Mouse (Mus musculus) liver, embryonic 16.5 days (tissue): ENCODE results near the gene Thra. TPM values are rescaled to one million over a fixed set of nuclear protein-coding genes. Genes with fewer than 3 reads are reported as not detected.
"Not testable (repeated sequence)": the region's sequence is repeated elsewhere in the genome, so short reads cannot be mapped to it uniquely, and the experiment has no call there.

Source experiments
- ATAC-seq: fragments of 200-750 bp; cut with Nextera tagmentation; 2 replicates; pipeline ENCODE4 v1.8.0; 2017; ENCODE audit warnings: low read depth, mild to moderate bottlenecking, moderate number of reproducible peaks, moderate library complexity
- H3K27ac ChIP-seq: fragments of 300-500 bp; sonication (generic); 2 replicates; pipeline ENCODE4 v1.5.1; 2014; ENCODE audit warnings: mild to moderate bottlenecking, low read length
- H3K27me3 ChIP-seq: fragments of 300-500 bp; sonication (generic); 2 replicates; pipeline ENCODE4 v1.6.1; 2014; ENCODE audit warnings: low read depth, low read length, mixed read lengths; ENCODE audit not compliant: control insufficient read depth, insufficient read depth
- H3K36me3 ChIP-seq: fragments of 300-500 bp; sonication (generic); 2 replicates; pipeline ENCODE4 v1.6.1; 2014; ENCODE audit warnings: mild to moderate bottlenecking; ENCODE audit not compliant: control insufficient read depth, insufficient read depth
- H3K4me1 ChIP-seq: fragments of 300-500 bp; sonication (generic); 2 replicates; pipeline ENCODE4 v1.6.1; 2014; ENCODE audit warnings: low read depth, low read length, mixed read lengths; ENCODE audit not compliant: control insufficient read depth
- H3K4me2 ChIP-seq: fragments of 300-500 bp; sonication (generic); 2 replicates; pipeline ENCODE4 v1.6.1; 2014; ENCODE audit warnings: low read depth, low read length, mixed read lengths
- H3K4me3 ChIP-seq: fragments of 300-500 bp; sonication (generic); 2 replicates; pipeline ENCODE4 v1.5.1; 2014; ENCODE audit warnings: low read depth, mild to moderate bottlenecking, low read length
- H3K9ac ChIP-seq: fragments of 300-500 bp; sonication (generic); 2 replicates; pipeline ENCODE4 v1.6.1; 2014; ENCODE audit warnings: low read depth, low read length
- H3K9me3 ChIP-seq: fragments of 300-500 bp; sonication (generic); replicated peaks from 2 replicates; pipeline ENCODE4 v1.6.1; 2016; ENCODE audit warnings: low read length; ENCODE audit not compliant: control insufficient read depth
- WGBS: fragments of 180-500 bp; shearing (Covaris S2); extraction: QIAGEN DNeasy Blood & Tissue Kit; methylation state at CpG from one replicate; pipeline ENCODE4 v1.1.7; 2014; ENCODE audit not compliant: insufficient replicate concordance; 5-methylcytosine and 5-hydroxymethylcytosine counted together
- polyA plus RNA-seq: library from polyadenylated mRNA; unstranded; fragments of >200 nt; fragmentation: Nextera tagmentation; extraction: Ambion mirVana; gene quantifications from 2 replicates; pipeline ENCODE4 v1.2.1, GENCODE M21; 2015

Thra gene
- polyA plus RNA-seq, 1 experiment from 2014 or later, result 7.7 TPM

DNA sequence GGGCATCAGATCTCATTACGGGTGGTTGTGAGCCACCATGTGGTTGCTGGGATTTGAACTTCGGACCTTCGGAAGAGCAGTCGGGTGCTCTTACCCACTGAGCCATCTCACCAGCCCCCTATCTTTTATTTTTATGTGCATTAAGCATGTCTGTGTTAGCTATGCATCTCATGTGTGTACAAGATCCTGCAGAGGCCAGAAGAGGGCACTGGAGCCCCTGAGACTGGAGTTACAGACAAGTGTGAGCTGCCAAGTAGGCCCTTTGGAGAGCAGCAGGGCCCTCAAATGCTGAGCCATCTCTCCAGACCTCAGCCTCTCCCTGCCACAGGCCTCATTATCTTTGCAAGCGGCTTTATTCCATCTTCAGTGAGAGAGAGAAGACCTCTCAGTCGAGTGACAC is 28.4 kb upstream of the Thra start:
- peaks cover 20% of the 10 kb centered on the region for H3K4me1 ChIP-seq
- H3K27ac ChIP-seq, ATAC-seq, H3K9ac ChIP-seq, H3K9me3 ChIP-seq, H3K36me3 ChIP-seq, H3K27me3 ChIP-seq, H3K4me2 ChIP-seq, H3K4me3 ChIP-seq: not testable (repeated sequence)
- WGBS, result 73% methylated on average over 5 of the region's 6 CpGs

DNA sequence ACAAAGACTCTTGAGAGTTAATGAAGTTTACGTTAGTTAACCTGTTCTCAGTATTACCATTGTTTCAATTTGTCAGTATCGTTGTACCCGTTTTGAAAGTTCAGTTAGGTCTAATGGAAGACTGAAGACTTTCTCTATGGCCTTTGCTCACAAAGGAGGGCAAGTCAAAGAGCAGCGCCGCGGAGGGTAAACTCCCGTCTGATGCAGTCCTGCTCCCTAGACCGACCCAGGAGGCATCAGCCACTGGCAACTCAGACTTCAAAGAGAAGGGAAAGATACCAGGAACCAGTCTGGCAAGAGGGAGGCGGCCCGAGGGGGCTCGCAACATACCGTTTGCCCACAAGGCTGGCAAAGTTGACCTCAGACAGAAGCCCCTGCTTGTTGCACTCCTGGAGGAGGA is 26.7 kb upstream of the Thra start:
- WGBS, result 73% methylated on average over 12 of the region's 12 CpGs

DNA sequence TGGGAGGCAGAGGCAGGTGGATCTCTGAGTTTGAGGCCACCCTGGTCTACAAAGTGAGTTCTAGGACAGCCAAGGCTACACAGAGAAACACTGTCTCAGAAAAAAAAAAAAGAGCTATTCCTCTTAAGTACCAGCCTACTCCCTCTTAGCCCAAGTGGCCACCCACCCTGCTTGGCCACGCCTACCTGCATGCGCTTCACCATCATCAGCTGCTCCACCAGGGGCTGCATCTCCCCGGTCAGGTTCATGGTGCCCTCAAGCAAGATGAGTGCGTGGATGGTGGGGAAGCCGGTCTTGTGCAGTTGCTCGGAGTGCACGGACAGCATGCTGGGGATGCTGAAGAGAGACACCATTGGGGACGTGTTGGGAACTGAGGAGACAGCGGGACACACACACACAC is 24.5 kb upstream of the Thra start:
- Histone ChIP-seq H3K4me2 (no peak overlapping the region), H3K9ac (no peak overlapping the region), H3K27ac (no peak overlapping the region), H3K36me3 (peaks cover 4% of the 10 kb centered on the region; the same call in 1 of the 2 replicates), H3K4me3 (no peak overlapping the region), H3K27me3 (no peaks in the 10 kb centered on the region), H3K9me3 (no peaks in the 10 kb centered on the region), H3K4me1 (peaks cover 8% of the 10 kb centered on the region)
- no peak for ATAC-seq
- 82% methylated on average over 9 of the region's 9 CpGs for WGBS

More for the DNA sequence above, 26.7 kb upstream of the Thra start:
- H3K4me3 ChIP-seq, result no peak overlapping the region
- H3K9me3 ChIP-seq, result no peaks in the 10 kb centered on the region
- ATAC-seq, result no peak
- no peak overlapping the region for H3K27ac ChIP-seq
- no peaks in the 10 kb centered on the region for H3K27me3 ChIP-seq
- no peak overlapping the region for H3K4me2 ChIP-seq
- H3K36me3 ChIP-seq, result peaks cover 4% of the 10 kb centered on the region; the same call in 1 of the 2 replicates
- peaks cover 22% of the 10 kb centered on the region for H3K4me1 ChIP-seq
- H3K9ac ChIP-seq, result no peak overlapping the region

DNA sequence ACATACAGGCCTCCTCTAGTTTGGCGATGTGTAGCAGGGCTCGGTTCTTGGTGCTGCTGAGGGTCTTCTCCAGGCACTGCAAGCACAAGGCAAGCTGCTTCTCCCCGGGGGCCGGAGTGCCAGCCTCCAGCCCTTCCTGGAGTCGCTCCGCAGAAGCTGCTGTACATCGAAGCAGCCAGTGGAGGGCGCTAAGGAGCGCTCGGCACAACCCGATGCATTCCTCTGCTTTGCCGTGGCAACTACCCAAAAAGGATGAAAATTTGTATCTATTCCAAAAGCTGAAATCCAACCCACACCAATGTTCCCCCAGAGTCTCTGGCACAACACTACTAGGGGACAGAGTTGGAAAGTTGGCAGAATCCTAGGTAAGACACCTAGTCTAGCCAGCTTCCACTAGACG is 22.5 kb upstream of the Thra start:
- no peaks in the 10 kb centered on the region for H3K27me3 ChIP-seq
- no peak overlapping the region for H3K4me2 ChIP-seq
- no peak overlapping the region for H3K9ac ChIP-seq
- no peak overlapping the region for H3K27ac ChIP-seq
- WGBS, result 26% methylated on average over 13 of the region's 13 CpGs
- ATAC-seq, result no peak
- no peak overlapping the region for H3K4me3 ChIP-seq
- peaks cover 6% of the 10 kb centered on the region; the same call in 1 of the 2 replicates for H3K4me1 ChIP-seq
- H3K9me3 ChIP-seq, result no peaks in the 10 kb centered on the region
- peaks cover 4% of the 10 kb centered on the region; the same call in 1 of the 2 replicates for H3K36me3 ChIP-seq

DNA sequence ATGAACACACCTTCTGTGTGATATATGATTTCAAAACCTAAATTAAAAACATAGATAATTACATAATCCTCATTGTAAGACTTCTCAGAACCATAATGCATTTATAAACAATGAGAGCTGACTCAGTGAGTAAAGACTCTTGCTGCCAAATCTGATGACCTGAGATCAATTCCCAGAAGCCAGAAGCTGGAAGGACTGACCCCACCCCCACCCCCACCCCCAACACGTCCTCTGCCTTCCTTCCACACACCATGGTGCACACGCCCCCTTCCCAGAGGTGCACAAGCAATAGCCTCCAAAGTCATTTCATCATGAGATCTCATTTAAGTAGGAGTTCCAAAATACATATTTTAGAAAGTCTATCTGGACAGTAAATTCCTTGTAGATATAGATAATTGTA is 19.7 kb upstream of the Thra start:
- no peak overlapping the region for H3K27ac ChIP-seq
- no peak overlapping the region for H3K4me2 ChIP-seq
- no peaks in the 10 kb centered on the region for H3K27me3 ChIP-seq
- H3K9me3 ChIP-seq, result no peaks in the 10 kb centered on the region
- ATAC-seq, result no peak
- no peak overlapping the region for H3K9ac ChIP-seq
- 53% methylated on average over 2 of the region's 2 CpGs for WGBS
- peaks cover 6% of the 10 kb centered on the region; the same call in 1 of the 2 replicates for H3K4me1 ChIP-seq
- no peak overlapping the region for H3K4me3 ChIP-seq
- peaks cover 4% of the 10 kb centered on the region; the same call in 1 of the 2 replicates for H3K36me3 ChIP-seq

DNA sequence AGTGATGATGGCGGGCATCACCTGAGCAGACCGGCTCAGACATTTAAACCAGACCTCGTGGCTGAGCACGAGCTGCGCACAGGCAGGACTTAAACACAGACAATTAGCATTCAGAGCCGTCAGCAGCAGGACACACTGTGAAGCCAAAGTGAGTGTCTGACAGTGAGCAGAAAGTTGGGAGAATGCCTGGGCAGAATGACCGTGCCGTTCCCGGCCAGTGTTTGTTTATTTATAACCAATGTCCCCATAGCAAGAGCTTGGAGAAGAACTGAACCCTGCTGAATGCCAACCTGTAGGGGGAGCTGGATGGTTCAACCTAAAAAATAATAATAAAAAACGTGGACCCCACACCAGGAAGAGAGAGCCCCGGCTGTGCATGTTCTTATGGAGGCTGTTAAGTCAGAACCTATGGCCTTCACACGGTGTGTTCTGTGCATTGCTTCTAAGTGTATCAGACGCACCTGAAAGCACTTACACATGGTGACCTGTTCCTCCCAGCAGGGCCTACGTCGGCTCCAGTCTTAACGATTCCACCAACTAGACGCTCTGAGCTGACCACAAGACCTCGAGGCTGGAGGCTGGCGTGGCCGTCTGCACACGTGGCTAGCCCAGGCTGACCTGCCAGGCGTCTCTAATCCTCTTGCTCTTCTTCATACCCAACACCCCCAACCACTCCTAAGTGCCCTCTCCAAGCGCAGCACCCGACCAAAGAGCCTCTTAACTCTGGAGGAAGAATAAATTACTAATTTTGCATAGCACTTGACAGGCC is 18.8 kb upstream of the Thra start:
- no peaks in the 10 kb centered on the region for H3K27me3 ChIP-seq
- no peak overlapping the region for H3K4me2 ChIP-seq
- H3K9ac ChIP-seq, result no peak overlapping the region
- 72% methylated on average over 24 of the region's 24 CpGs for WGBS
- peaks cover 6% of the 10 kb centered on the region; the same call in 1 of the 2 replicates for H3K4me1 ChIP-seq
- H3K36me3 ChIP-seq, result peaks cover 4% of the 10 kb centered on the region; the same call in 1 of the 2 replicates
- ATAC-seq, result no peak
- no peak overlapping the region for H3K4me3 ChIP-seq
- H3K9me3 ChIP-seq, result no peaks in the 10 kb centered on the region
- no peak overlapping the region for H3K27ac ChIP-seq

DNA sequence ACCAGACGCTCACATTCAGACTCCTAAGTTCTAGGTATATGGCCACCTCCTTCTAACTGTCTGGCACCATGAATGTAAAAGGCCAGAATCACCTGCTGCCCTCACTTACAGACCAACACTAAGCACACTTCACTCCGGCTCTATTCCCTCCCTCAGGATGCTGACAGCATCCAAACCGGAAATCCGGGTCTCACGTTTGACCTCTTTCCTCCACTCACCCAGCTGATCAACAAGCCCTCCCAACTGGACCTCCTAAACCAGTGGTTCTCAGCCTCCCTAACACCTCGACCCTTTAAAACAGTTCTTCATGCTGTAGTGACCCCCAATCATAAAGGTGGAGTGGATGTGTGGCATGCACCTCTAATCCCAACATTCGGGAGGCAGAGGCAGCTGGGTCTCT is 17.3 kb upstream of the Thra start:
- Histone ChIP-seq H3K4me1 (peaks cover 4% of the 10 kb centered on the region), H3K9ac (no peak overlapping the region), H3K27ac (no peak overlapping the region), H3K4me2 (no peak overlapping the region), H3K9me3 (no peaks in the 10 kb centered on the region), H3K4me3 (no peak overlapping the region), H3K27me3 (no peaks in the 10 kb centered on the region), H3K36me3 (no peaks in the 10 kb centered on the region; the same call in 1 of the 2 replicates)
- 67% methylated on average over 7 of the region's 7 CpGs for WGBS
- no peak for ATAC-seq

DNA sequence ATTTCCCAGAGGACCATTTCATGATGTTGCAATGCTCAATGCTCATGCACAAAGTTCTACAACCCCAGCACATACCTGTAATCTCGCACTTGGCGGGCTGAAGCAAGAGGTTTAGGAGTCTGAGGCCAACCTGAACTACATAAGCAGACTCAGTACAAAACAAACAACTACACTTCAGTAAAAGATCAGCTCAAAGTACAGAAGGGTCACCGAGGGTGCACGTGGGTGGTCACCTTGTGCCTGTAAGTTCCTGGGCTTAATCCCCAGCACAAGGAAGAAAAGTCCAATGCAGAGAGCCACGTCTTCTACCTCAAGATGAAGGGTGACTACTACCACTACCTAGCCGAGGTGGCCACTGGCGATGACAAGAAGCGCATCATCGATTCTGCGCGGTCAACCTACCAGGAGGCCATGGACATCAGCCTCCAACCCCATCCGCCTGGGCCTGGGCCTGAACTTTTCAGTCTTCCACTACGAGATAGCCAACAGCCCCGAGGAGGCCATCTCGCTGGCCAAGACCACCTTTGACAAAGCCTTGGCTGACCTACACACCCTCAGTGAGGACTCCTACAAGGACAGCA is 14.4 kb upstream of the Thra start:
- no peak for ATAC-seq
- Histone ChIP-seq H3K4me1 (peaks cover 9% of the 10 kb centered on the region), H3K4me3 (no peak overlapping the region), H3K4me2 (no peak overlapping the region), H3K27me3 (no peaks in the 10 kb centered on the region), H3K27ac (no peak overlapping the region), H3K9ac (no peak overlapping the region), H3K9me3 (no peaks in the 10 kb centered on the region), H3K36me3 (no peaks in the 10 kb centered on the region; the same call in 1 of the 2 replicates)
- WGBS, result 83% methylated on average over 15 of the region's 15 CpGs

DNA sequence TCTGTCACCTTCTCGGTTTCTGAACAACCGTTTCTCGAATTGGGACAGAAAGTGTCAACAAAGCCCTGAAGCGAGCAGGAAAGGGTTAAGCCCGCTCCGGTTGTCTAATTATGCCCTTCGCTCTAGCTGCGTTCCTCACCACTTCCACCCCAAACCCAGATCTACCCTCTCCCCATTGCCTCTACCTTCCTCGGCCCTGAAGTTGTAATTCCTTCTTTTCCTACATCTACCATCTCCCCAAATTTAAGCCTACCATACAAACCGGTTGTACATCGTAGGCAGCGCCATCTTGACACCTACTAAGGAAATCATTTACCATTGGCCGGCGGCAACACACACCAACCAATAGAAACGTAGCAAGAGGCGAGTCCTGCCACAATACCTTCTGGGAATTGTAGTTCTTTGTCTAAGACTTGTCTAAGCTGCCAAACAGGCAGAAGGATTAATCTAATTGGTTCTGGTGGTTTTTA is 11.3 kb upstream of the Thra start, which contains the start of gene Med24:
Gene Med24 (minus strand): TSS at position 317 of the 470 bp plus-strand sequence.
- under 1% methylated on average over 16 of the region's 16 CpGs for WGBS
- peak within 1 kb of the TSS; percentile 73 for H3K9ac ChIP-seq
- H3K27me3 ChIP-seq, result no peaks in the 10 kb centered on the region
- H3K4me1 ChIP-seq, result peaks cover 9% of the 10 kb centered on the region
- H3K27ac ChIP-seq, result peak within 1 kb of the TSS; percentile 73
- peak within 1 kb of the TSS; percentile 79 for H3K4me2 ChIP-seq
- peaks cover 2% of the 10 kb centered on the region; the same call in 1 of the 2 replicates for H3K9me3 ChIP-seq
- H3K4me3 ChIP-seq, result peak within 1 kb of the TSS; percentile 83
- ATAC-seq, result peak; percentile 99
- H3K36me3 ChIP-seq, result no peaks in the 10 kb centered on the region; the same call in 1 of the 2 replicates
